Mouse (Mus musculus) CH12.LX (cell line): ENCODE results near the gene Tedc1. TPM values are rescaled to one million over a fixed set of nuclear protein-coding genes. Genes with fewer than 3 reads are reported as not detected.

Experiments used
- DNase-seq: peaks from one replicate; pipeline ENCODE4 v3.0.0-alpha.2; 2013; ENCODE audit errors: extremely low read depth
- H3K27ac ChIP-seq: 2 replicates; pipeline ENCODE4 v1.5.1; 2012; ENCODE audit warnings: low read depth, mild to moderate bottlenecking, control low read depth, moderate library complexity; ENCODE audit not compliant: insufficient read depth
- H3K27me3 ChIP-seq: replicated peaks from 2 replicates; pipeline ENCODE3; 2012; ENCODE audit warnings: inconsistent platforms
- H3K36me3 ChIP-seq, 2 experiments: replicated peaks in 1 of 2; 2 replicates each; pipeline versions ENCODE3 to v1.6.1; 2012; ENCODE audit warnings: inconsistent platforms in 1 of 2, low read length in 1 of 2, mild to moderate bottlenecking in 1 of 2, mixed read lengths in 1 of 2, moderate library complexity in 1 of 2; ENCODE audit not compliant: control insufficient read depth in 1 of 2, insufficient read depth in 1 of 2
- H3K4me1 ChIP-seq, 2 experiments: 2 replicates each; pipeline ENCODE4 v1.6.1; 2012; ENCODE audit warnings: inconsistent platforms in 1 of 2, moderate library complexity in 1 of 2; ENCODE audit not compliant: insufficient read depth in 2 of 2, control insufficient read depth in 1 of 2
- H3K4me2 ChIP-seq: 2 replicates; pipeline ENCODE4 v1.6.1; 2012; ENCODE audit warnings: low read depth, mild to moderate bottlenecking, control low read depth; ENCODE audit not compliant: poor library complexity, insufficient read depth, severe bottlenecking
- H3K4me3 ChIP-seq, 3 experiments: fragments of 150-350 bp in 1 of 3; sonication (generic) in 1 of 3; replicated peaks in 1 of 3; 2 replicates each; pipeline versions ENCODE3 to v1.5.1; 2011 to 2012; ENCODE audit warnings: low read depth in 2 of 3, low read length in 2 of 3, mild to moderate bottlenecking in 2 of 3, moderate library complexity in 2 of 3, control low read depth in 1 of 3, improper control_type of control experiment in 1 of 3, inconsistent platforms in 1 of 3, mixed read lengths in 1 of 3; ENCODE audit not compliant: poor library complexity in 1 of 3
- H3K79me2 ChIP-seq: replicated peaks from 2 replicates; pipeline ENCODE4 v1.6.1; 2012; ENCODE audit warnings: mild to moderate bottlenecking, moderate library complexity; ENCODE audit not compliant: control insufficient read depth, poor library complexity, insufficient read depth, severe bottlenecking; ENCODE audit errors: extremely low read depth
- H3K9ac ChIP-seq: 2 replicates; pipeline ENCODE4 v1.6.1; 2012; ENCODE audit warnings: low read depth, mild to moderate bottlenecking, control low read depth, moderate library complexity; ENCODE audit not compliant: insufficient read depth
- H3K9me3 ChIP-seq: replicated peaks from 2 replicates; pipeline ENCODE3; 2012; ENCODE audit warnings: low read length, inconsistent platforms, mixed read lengths
- BHLHE40 ChIP-seq: IDR thresholded peaks from 2 replicates; pipeline ENCODE4 v1.6.1; 2011; ENCODE audit warnings: mild to moderate bottlenecking, low read depth, low read length, improper control_type of control experiment
- E2F4 ChIP-seq: IDR thresholded peaks from 2 replicates; pipeline ENCODE4 v1.6.1; 2011; ENCODE audit warnings: low read depth, low read length, improper control_type of control experiment; ENCODE audit not compliant: insufficient replicate concordance
- EP300 ChIP-seq: IDR thresholded peaks from 2 replicates; pipeline ENCODE4 v1.6.1; 2011; ENCODE audit warnings: low read length, improper control_type of control experiment
- GABPA ChIP-seq: IDR thresholded peaks from 2 replicates; pipeline ENCODE4 v1.6.1; 2012; ENCODE audit warnings: low read depth, low read length, improper control_type of control experiment, inconsistent platforms; ENCODE audit not compliant: insufficient replicate concordance
- HCFC1 ChIP-seq: IDR thresholded peaks from 2 replicates; pipeline ENCODE4 v1.6.1; 2012; ENCODE audit warnings: low read depth, mild to moderate bottlenecking, inconsistent platforms, low read length, improper control_type of control experiment
- KAT2A ChIP-seq: IDR thresholded peaks from 2 replicates; pipeline ENCODE4 v1.6.1; 2012; ENCODE audit warnings: low read length, improper control_type of control experiment, inconsistent platforms; ENCODE audit not compliant: insufficient replicate concordance
- MEF2A ChIP-seq: IDR thresholded peaks from 2 replicates; pipeline ENCODE4 v1.6.1; 2014; ENCODE audit warnings: low read depth, mild to moderate bottlenecking, inconsistent platforms, low read length, improper control_type of control experiment, borderline replicate concordance
- MXI1 ChIP-seq: IDR thresholded peaks from 2 replicates; pipeline ENCODE4 v1.6.1; 2011; ENCODE audit warnings: mild to moderate bottlenecking, low read depth, low read length, improper control_type of control experiment
- MYC ChIP-seq: IDR thresholded peaks from 2 replicates; pipeline ENCODE4 v1.6.1; 2011; ENCODE audit warnings: low read depth, mild to moderate bottlenecking, improper control_type of control experiment, low read length
- NELFE ChIP-seq: IDR thresholded peaks from 2 replicates; pipeline ENCODE4 v1.6.1; 2011; ENCODE audit warnings: low read depth, low read length, improper control_type of control experiment
- NRF1 ChIP-seq: IDR thresholded peaks from 2 replicates; pipeline ENCODE4 v1.6.1; 2014; ENCODE audit warnings: low read depth, mild to moderate bottlenecking, inconsistent platforms, low read length, improper control_type of control experiment, moderate library complexity
- POLR2A ChIP-seq: IDR thresholded peaks from 2 replicates; pipeline ENCODE4 v1.6.1; 2011; ENCODE audit warnings: low read depth, mild to moderate bottlenecking, improper control_type of control experiment, low read length
- POLR2AphosphoS2 ChIP-seq: IDR thresholded peaks from 2 replicates; pipeline ENCODE4 v1.6.1; 2011; ENCODE audit warnings: low read depth, low read length, improper control_type of control experiment
- RAD21 ChIP-seq: IDR thresholded peaks from 2 replicates; pipeline ENCODE4 v1.6.1; 2011; ENCODE audit warnings: low read depth, mild to moderate bottlenecking, low read length, improper control_type of control experiment, moderate library complexity
- RCOR1 ChIP-seq: conservative IDR thresholded peaks from 2 replicates; pipeline ENCODE4 v1.6.1; 2012; ENCODE audit warnings: low read depth, mild to moderate bottlenecking, inconsistent platforms, low read length, improper control_type of control experiment
- SMC3 ChIP-seq: IDR thresholded peaks from 2 replicates; pipeline ENCODE4 v1.6.1; 2011; ENCODE audit warnings: low read depth, low read length, improper control_type of control experiment
- TBP ChIP-seq: conservative IDR thresholded peaks from 2 replicates; pipeline ENCODE4 v1.6.1; 2011; ENCODE audit warnings: low read depth, low read length, improper control_type of control experiment
- TCF12 ChIP-seq: IDR thresholded peaks from 2 replicates; pipeline ENCODE4 v1.6.1; 2014; ENCODE audit warnings: low read depth, mild to moderate bottlenecking, inconsistent platforms, low read length, improper control_type of control experiment
- USF2 ChIP-seq: conservative IDR thresholded peaks from 2 replicates; pipeline ENCODE4 v1.6.1; 2011; ENCODE audit warnings: low read depth, low read length, improper control_type of control experiment
- ZC3H11A ChIP-seq: IDR thresholded peaks from 2 replicates; pipeline ENCODE4 v1.6.1; 2012; ENCODE audit warnings: low read depth, mild to moderate bottlenecking, inconsistent platforms, low read length, improper control_type of control experiment
- ZKSCAN1 ChIP-seq: IDR thresholded peaks from 2 replicates; pipeline ENCODE4 v1.6.1; 2012; ENCODE audit warnings: low read depth, inconsistent platforms, low read length, improper control_type of control experiment, borderline replicate concordance
- ZMIZ1 ChIP-seq: IDR thresholded peaks from 2 replicates; pipeline ENCODE4 v1.6.1; 2012; ENCODE audit warnings: low read depth, mild to moderate bottlenecking, inconsistent platforms, low read length, improper control_type of control experiment
- dilution Hi-C: fragments of 300-500 bp; cut with MboI; formaldehyde crosslinking; loops from 2 replicates; pipeline ENCODE4 v1.14.3; 2020; ENCODE audit warnings: low sequenced_read_pairs; ENCODE audit not compliant: extremely low pct_unique_long_range_greater_than_20kb, extremely low pct_ligation_motif_present
- in situ Hi-C: fragments of 300-500 bp; cut with MboI; formaldehyde crosslinking; loops from 3 replicates; pipeline ENCODE4 v1.14.3; 2019; ENCODE audit warnings: low sequenced_read_pairs, low pct_ligation_motif_present, low pct_unique_long_range_greater_than_20kb, mixed read lengths
- polyA plus RNA-seq: library from polyadenylated mRNA; unstranded; fragments of >175 nt; gene quantifications from 2 replicates; pipeline ENCODE4 v1.2.1, GENCODE M21; 2012; ENCODE audit warnings: low read depth; ENCODE audit not compliant: insufficient read length
- total RNA-seq, 2 experiments: library from RNA; depleted of rRNA; stranded (reverse); fragments of 300-350 nt in 1 of 2; fragments of >200 nt in 1 of 2; gene quantifications; 2 replicates each; pipeline ENCODE4 v1.2.3; 2012 to 2014

Gene Tedc1
- total and polyA plus RNA-seq, 3 experiments, result 6.4 to 14.0 (median 9.0) TPM

DNA sequence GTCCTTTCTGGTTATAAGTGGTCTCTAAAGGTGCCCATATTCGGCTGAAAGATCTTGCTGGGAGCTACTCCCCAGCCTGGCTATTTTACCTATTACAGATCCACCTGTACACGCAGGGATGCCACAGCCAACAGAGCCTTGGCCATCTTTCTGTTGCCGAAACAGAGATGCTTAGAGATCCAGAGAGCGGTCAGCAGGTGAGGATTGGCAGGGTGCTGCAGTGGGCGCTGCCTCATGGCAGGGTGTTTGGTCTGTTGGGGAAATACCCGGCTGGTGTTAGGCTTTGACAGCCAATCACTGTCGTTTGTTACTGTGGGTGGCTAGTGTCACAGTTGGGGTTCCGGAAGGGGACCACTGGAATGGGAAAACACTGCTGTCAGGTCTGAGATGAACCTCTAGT lies 1.8 kb downstream of the Tedc1 start:
- no peaks in the 10 kb centered on the region for H3K9me3 ChIP-seq
- dilution Hi-C loops, result no loop called here
- peaks cover 15 to 24% of the 10 kb centered on the region in 2 experiments; a peak in 3 of 4 replicates for H3K4me1 ChIP-seq
- peaks cover 21% of the 10 kb centered on the region for H3K27me3 ChIP-seq
- no peak overlapping the region for H3K4me2 ChIP-seq
- peaks cover 12 to 47% of the 10 kb centered on the region in 2 experiments for H3K36me3 ChIP-seq
- no peaks in the 10 kb centered on the region for H3K79me2 ChIP-seq
- in situ Hi-C loops, result loop anchor here (5.0 kb wide), 1 partner anchor 54 kb away; no protein-coding TSS in a partner anchor
- H3K9ac ChIP-seq, result no peak overlapping the region
- no peak overlapping the region for H3K4me3 ChIP-seq
- no peak for DNase-seq
- TF ChIP-seq ZMIZ1 (no peak), E2F4 (no peak), ZC3H11A (no peak), POLR2A (no peak), TBP (no peak), POLR2AphosphoS2 (no peak)
- no peak overlapping the region for H3K27ac ChIP-seq

DNA sequence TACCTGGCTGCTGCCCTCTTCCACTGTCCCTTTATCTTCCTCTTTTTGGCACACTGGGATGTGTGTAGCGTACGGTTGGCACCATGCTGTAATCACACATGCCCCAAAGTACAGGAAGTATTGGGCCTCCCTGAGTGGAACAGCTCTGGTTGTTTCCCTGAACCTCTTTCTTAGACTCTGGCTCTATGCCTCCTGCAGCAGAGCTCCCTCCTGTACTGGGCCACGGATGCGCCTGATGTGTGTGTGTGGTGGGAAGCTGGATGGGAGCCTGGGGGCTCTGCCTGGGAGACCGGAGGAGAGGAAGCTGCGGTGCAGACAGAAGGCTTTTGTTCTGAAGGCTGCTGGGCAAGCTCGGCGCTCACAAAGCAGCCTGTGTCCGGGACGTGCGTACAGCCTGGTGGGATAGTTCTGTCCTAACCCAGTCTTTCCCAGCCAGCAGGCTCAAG lies 7.4 kb downstream of the Tedc1 start:
- TF ChIP-seq MXI1, result no peak
- TF ChIP-seq NRF1, result no peak
- TF ChIP-seq RCOR1, result no peak
- no peak for TF ChIP-seq NELFE
- TF ChIP-seq POLR2AphosphoS2, result no peak
- no peak for TF ChIP-seq KAT2A
- TF ChIP-seq MEF2A, result no peak
- no peak for TF ChIP-seq POLR2A
- TF ChIP-seq RAD21, result no peak
- TF ChIP-seq TCF12, result no peak
- TF ChIP-seq EP300, result no peak
- no peak for TF ChIP-seq SMC3
- no peak for TF ChIP-seq ZMIZ1
- no peak for TF ChIP-seq MYC
- no peak for TF ChIP-seq BHLHE40
- no peak for TF ChIP-seq HCFC1
- no peak for TF ChIP-seq ZKSCAN1
- TF ChIP-seq USF2, result no peak
- no peak for TF ChIP-seq GABPA
- TF ChIP-seq, all 38 proteins: peak for 0
- dilution Hi-C loops, result no loop called here
- Histone ChIP-seq H3K79me2 (no peaks in the 10 kb centered on the region), H3K9me3 (no peaks in the 10 kb centered on the region), H3K4me3 (no peak overlapping the region), H3K36me3 (peaks cover 24 to 60% of the 10 kb centered on the region in 2 experiments), H3K27me3 (peaks cover 7% of the 10 kb centered on the region), H3K4me1 (peaks cover 20 to 25% of the 10 kb centered on the region in 2 experiments), H3K4me2 (no peak overlapping the region), H3K9ac (no peak overlapping the region), H3K27ac (no peak overlapping the region)
- in situ Hi-C loops, result no loop called here
- no peak for DNase-seq
